Comparison of ENCODE assay signal across 25 mouse cellular contexts in genomic region chr3:65723664-65724063, GRCm38 (mm10). TPM values are rescaled to one million over a fixed set of nuclear protein-coding genes. Genes with fewer than 3 reads are reported as not detected.
DNase-seq lines count a peak whose midpoint lies in the region; ATAC-seq and TF ChIP-seq lines count a peak whose summit lies in the region.
"Had no signal": no experiment of that assay in that cellular context is flagged by ENCODE, and none has a peak within 500 bp of the region (broad histone marks: within the 10 kb centered on the region; RNA-seq: fewer than 3 reads in every experiment).

No protein-coding gene starts in this region.

- H3K4me1 ChIP-seq in kidney, adult 2 months (ENCODE audit: control insufficient read depth, insufficient read depth, low read length), result peaks cover 7% of the 10 kb centered on the region; the same call in 1 of the 2 replicates
- H3K4me1 ChIP-seq in kidney, embryonic 15.5 days, result no peaks in the 10 kb centered on the region
- no peaks in the 10 kb centered on the region for H3K4me1 ChIP-seq in kidney, embryonic 16.5 days (ENCODE audit: insufficient read depth, low read length)
- H3K4me1 ChIP-seq: forebrain, embryonic 10.5 days; forebrain, embryonic 13.5 days; heart, embryonic 10.5 days; heart, embryonic 13.5 days had no signal

- no peak overlapping the region for H3K9ac ChIP-seq in kidney, embryonic 15.5 days
- H3K9ac ChIP-seq in kidney, embryonic 16.5 days (replicated peaks; ENCODE audit: low read length), result no peak overlapping the region
- H3K9ac ChIP-seq: forebrain, embryonic 13.5 days; heart, embryonic 13.5 days; hindbrain, embryonic 14.5 days had no signal

- no peaks in the 10 kb centered on the region for H3K9me3 ChIP-seq in kidney, embryonic 15.5 days (replicated peaks)
- no peaks in the 10 kb centered on the region for H3K9me3 ChIP-seq in kidney, embryonic 16.5 days (ENCODE audit: low read length)
- H3K9me3 ChIP-seq: forebrain, embryonic 10.5 days; forebrain, embryonic 13.5 days; G1E; heart, embryonic 10.5 days; heart, embryonic 13.5 days had no signal

- H3K4me3 ChIP-seq in kidney, adult 2 months (ENCODE audit: insufficient read depth, low read depth, low read length), result no peak overlapping the region
- H3K4me3 ChIP-seq in kidney, embryonic 15.5 days (replicated peaks), result no peak overlapping the region
- H3K4me3 ChIP-seq in kidney, embryonic 16.5 days (ENCODE audit: low read length), result no peak overlapping the region
- H3K4me3 ChIP-seq: forebrain, embryonic 10.5 days; forebrain, embryonic 13.5 days; heart, adult 2 months; heart, embryonic 10.5 days; heart, embryonic 13.5 days had no signal

- no peak overlapping the region for H3K27ac ChIP-seq in kidney, adult 2 months (ENCODE audit: insufficient read depth, low read depth, low read length)
- no peak overlapping the region for H3K27ac ChIP-seq in kidney, embryonic 15.5 days
- H3K27ac ChIP-seq in kidney, embryonic 16.5 days (ENCODE audit: low read length), result no peak overlapping the region
- H3K27ac ChIP-seq: forebrain, embryonic 10.5 days; forebrain, embryonic 13.5 days; heart, adult 2 months; heart, embryonic 10.5 days; heart, embryonic 13.5 days; hindbrain, embryonic 14.5 days had no signal

- DNase-seq in kidney, adult 2 months, result peak; percentile 47
- DNase-seq in kidney, adult 18-20 months, result no peak
- peak; percentile 20 to 51 for DNase-seq in kidney, postnatal 36 days
- no peak for DNase-seq in kidney, adult 11 months
- DNase-seq: adrenal gland, postnatal 36 days; B cell, adult 2 months; cerebellum, adult 18-20 months; cerebellum, adult 9-10 months; cerebellum, postnatal 14 days; gastrocnemius, postnatal 10 days; gastrocnemius, postnatal 36 days; heart, adult 2 months; heart, postnatal 14 days; heart, postnatal 4 days had no signal

- TF ChIP-seq POLR2A in kidney, adult 2 months (IDR thresholded peaks at IDR 0.05; ENCODE audit: low read depth, low read length), result no peak

- no peaks in the 10 kb centered on the region for H3K27me3 ChIP-seq in kidney, adult 2 months (replicated peaks; ENCODE audit: control insufficient read depth, insufficient read depth, low read length)
- H3K27me3 ChIP-seq in kidney, embryonic 15.5 days, result no peaks in the 10 kb centered on the region
- no peaks in the 10 kb centered on the region for H3K27me3 ChIP-seq in kidney, embryonic 16.5 days (ENCODE audit: insufficient read depth, low read length)
- H3K27me3 ChIP-seq: CH12.LX; forebrain, embryonic 13.5 days; heart, embryonic 13.5 days had no signal

- no peaks in the 10 kb centered on the region for H3K36me3 ChIP-seq in kidney, adult 2 months (ENCODE audit: control insufficient read depth, insufficient read depth, low read length)
- H3K36me3 ChIP-seq in kidney, embryonic 15.5 days, result no peaks in the 10 kb centered on the region
- no peaks in the 10 kb centered on the region for H3K36me3 ChIP-seq in kidney, embryonic 16.5 days (ENCODE audit: insufficient read depth, low read length)
- H3K36me3 ChIP-seq: forebrain, embryonic 10.5 days; G1E; heart, embryonic 10.5 days; heart, embryonic 13.5 days had no signal

- TF ChIP-seq CTCF in kidney, adult 2 months (conservative IDR thresholded peaks at IDR 0.05; ENCODE audit: insufficient read depth, insufficient read length, low read depth, low read length), result no peak

- H3K4me2 ChIP-seq in kidney, embryonic 15.5 days, result no peak overlapping the region
- H3K4me2 ChIP-seq in kidney, embryonic 16.5 days (replicated peaks; ENCODE audit: low read depth, low read length), result no peak overlapping the region
- H3K4me2 ChIP-seq: forebrain, embryonic 13.5 days; heart, embryonic 13.5 days; hindbrain, embryonic 14.5 days had no signal

- WGBS in kidney, adult 2 months, result 51% methylated on average over 4 of the region's 4 CpGs
- 85% methylated on average over 4 of the region's 4 CpGs for WGBS in kidney, embryonic 15.5 days
- 85% methylated on average over 4 of the region's 4 CpGs for WGBS in kidney, embryonic 16.5 days

- ATAC-seq in kidney, embryonic 15.5 days (replicated peaks; ENCODE audit: low FRiP score), result no peak
- peak; percentile 31; the same call in 1 of the 2 replicates for ATAC-seq in kidney, embryonic 16.5 days (ENCODE audit: low FRiP score, low TSS enrichment)
- ATAC-seq: forebrain, embryonic 13.5 days; forebrain, embryonic 16.5 days; Patski had no signal

RNA-seq across cellular contexts. Expression of gene Lekr1, which starts 57.6 kb away (rescaled TPM):
- 1.1 and 1.7 TPM in 2 replicates for polyA plus RNA-seq in kidney, adult 2 months (2012; rRNA removed)
- polyA plus RNA-seq in kidney, embryonic 15.5 days (2015; fragmentation: Nextera tagmentation; extraction: Ambion mirVana), result 7.8 and 8.3 TPM in 2 replicates
- polyA plus RNA-seq in kidney, embryonic 16.5 days (2015; fragmentation: Nextera tagmentation; extraction: Ambion mirVana), result 7.0 and 7.7 TPM in 2 replicates
- polyA plus RNA-seq: G1E had no signal

Comparison
In these comparisons a context has a peak if more than half of its experiments do, and no peak if none do; other contexts are left out.
1. DNase-seq: peak in kidney, adult 2 months (single experiment) and kidney, postnatal 36 days (2 of 2); none in kidney, adult 18-20 months (single experiment) and kidney, adult 11 months (single experiment).